26 mouse cellular contexts compared by ENCODE assay signal in genomic region chr5:103732581-103732980, GRCm38 (mm10). TPM values are rescaled to one million over a fixed set of nuclear protein-coding genes. Genes with fewer than 3 reads are reported as not detected.
A peak's percentile ranks its signal among the peaks of the same experiment; 100 is the strongest.
DNase-seq lines count a peak whose midpoint lies in the region; ATAC-seq and TF ChIP-seq lines count a peak whose summit lies in the region.
"Had no signal": no experiment of that assay in that cellular context is flagged by ENCODE, and none has a peak within 500 bp of the region (broad histone marks: within the 10 kb centered on the region; RNA-seq: fewer than 3 reads in every experiment).

No protein-coding gene starts in this region.

- ATAC-seq in megakaryocyte, adult 5-6 weeks (ENCODE audit: poor library complexity, severe bottlenecking), result peak; percentile 91
- ATAC-seq: forebrain, embryonic 13.5 days; intestine, postnatal 0 days had no signal

- H3K27ac ChIP-seq in spleen, adult 2 months (ENCODE audit: insufficient read depth, low read length), result peak overlapping the region; percentile 59
- H3K27ac ChIP-seq: embryonic facial prominence, embryonic 13.5 days; forebrain, embryonic 13.5 days; heart, embryonic 10.5 days; hindbrain, embryonic 10.5 days; left cerebral cortex, adult 2 months; limb, embryonic 15.5 days; liver, embryonic 14.5 days; lung, embryonic 15.5 days; midbrain, embryonic 12.5 days; neural tube, embryonic 12.5 days had no signal

- H3K4me3 ChIP-seq in spleen, adult 2 months (ENCODE audit: extremely low read depth, insufficient read depth, insufficient read length), result no peak overlapping the region
- H3K4me3 ChIP-seq: embryonic facial prominence, embryonic 13.5 days; erythroblast, embryonic 14.5 days; forebrain, embryonic 13.5 days; heart, embryonic 10.5 days; hindbrain, embryonic 10.5 days; left cerebral cortex, adult 2 months; limb, embryonic 15.5 days; lung, embryonic 15.5 days; midbrain, embryonic 12.5 days; neural tube, embryonic 12.5 days had no signal

- no peaks in the 10 kb centered on the region for H3K27me3 ChIP-seq in spleen, adult 2 months (ENCODE audit: control insufficient read depth, insufficient read depth, low read length)
- H3K27me3 ChIP-seq: embryonic facial prominence, embryonic 13.5 days; forebrain, embryonic 13.5 days; lung, embryonic 15.5 days; neural tube, embryonic 12.5 days had no signal

- WGBS in spleen, adult 2 months, result 46% methylated on average over 4 of the region's 4 CpGs

- TF ChIP-seq POLR2A in spleen, adult 2 months (IDR thresholded peaks at IDR 0.05; ENCODE audit: low read depth, low read length), result no peak

- H3K4me1 ChIP-seq in spleen, adult 2 months (ENCODE audit: control insufficient read depth, insufficient read depth, insufficient read length), result peaks cover 5% of the 10 kb centered on the region; the same call in 1 of the 2 replicates
- H3K4me1 ChIP-seq: forebrain, embryonic 13.5 days; midbrain, embryonic 12.5 days had no signal

- peak in 1 of 2 experiments; percentile 46 for DNase-seq in spleen, adult 2 months (ENCODE audit: low read depth in 1 of 2, low spot score in 2 of 2)
- no peak for DNase-seq in spleen, adult 18-20 months
- DNase-seq in R1 (ENCODE audit: low read depth, low spot score), result peak; percentile 43
- DNase-seq in gastrocnemius, postnatal 25 days, result no peak
- no peak for DNase-seq in kidney, adult 18-20 months
- DNase-seq in yolk sac, embryonic 10.5 days (ENCODE audit: low spot score), result no peak
- DNase-seq: adrenal gland, adult 2 months; cerebellum, adult 18-20 months; cerebellum, postnatal 14 days; embryo, embryonic 11 days; layer of hippocampus, adult 9-11 months; retina, postnatal 1 day; right cerebral cortex, postnatal 25 days had no signal

- no peak for TF ChIP-seq CTCF in spleen, adult 2 months (IDR thresholded peaks at IDR 0.05; ENCODE audit: extremely low read depth, insufficient read depth, insufficient read length, insufficient replicate concordance)

- no peaks in the 10 kb centered on the region for H3K36me3 ChIP-seq in spleen, adult 2 months (ENCODE audit: control insufficient read depth, insufficient read depth, low read length)
- H3K36me3 ChIP-seq: embryonic facial prominence, embryonic 13.5 days; heart, embryonic 10.5 days; hindbrain, embryonic 10.5 days; limb, embryonic 15.5 days; lung, embryonic 15.5 days; midbrain, embryonic 12.5 days; neural tube, embryonic 12.5 days had no signal

RNA-seq across cellular contexts. Expression of gene Aff1, which starts 40.4 kb away (rescaled TPM):
- 15.2 and 16.2 TPM in 2 replicates for polyA plus RNA-seq in spleen, adult 2 months (2012; rRNA removed)
- 45.0 and 51.0 TPM in 2 replicates for total RNA-seq in megakaryocyte, adult 5-6 weeks (2015)
- 16.3 and 29.0 TPM in 2 replicates for total RNA-seq in megakaryocyte, adult 5-6 weeks (2017)
- total RNA-seq in gastrocnemius, postnatal 25 days (2021), result 10 to 100 TPM; 28.2 to 32.7 TPM
